Mouse (Mus musculus) left cerebral cortex, adult 2 months (tissue): ENCODE results near the gene Rtl1. TPM values are rescaled to one million over a fixed set of nuclear protein-coding genes. Genes with fewer than 3 reads are reported as not detected.
A peak's percentile ranks its signal among the peaks of the same experiment; 100 is the strongest.

Experiments used
- DNase-seq, 2 experiments: peaks; one replicate each; pipeline ENCODE4 v3.0.0; 2021 to 2022; ENCODE audit warnings: low spot score in 2 of 2, mixed read lengths in 1 of 2; ENCODE audit errors: extremely low spot score in 1 of 2
- H3K27ac ChIP-seq: fragments of 200-600 bp; 2 replicates; pipeline ENCODE4 v1.8.1; 2022
- H3K4me3 ChIP-seq: fragments of 200-600 bp; 2 replicates; pipeline ENCODE4 v1.8.1; 2022
- CTCF ChIP-seq: fragments of 200-600 bp; IDR thresholded peaks from 2 replicates; pipeline ENCODE4 v1.8.1; 2022; ENCODE audit warnings: antibody characterized with exemption, mild to moderate bottlenecking, moderate library complexity
- intact Hi-C: fragments of 180-260 bp; cut with DNase I; formaldehyde crosslinking; loops from one replicate; pipeline ENCODE4 v1.15.1; 2025
- total RNA-seq, 2 experiments: library from RNA; stranded (reverse); gene quantifications; 2 replicates each; pipeline ENCODE4 v1.2.3; 2021

Rtl1 gene
- total RNA-seq, 2 experiments from 2014 or later: 0.16 to 0.40 TPM

GRCm38 (mm10) chr12:109560111-109560695 lies 39.9 kb downstream of the Rtl1 start:
- no peak for DNase-seq
- intact Hi-C loops: no loop called here
- no peak overlapping the region for H3K4me3 ChIP-seq
- no peak overlapping the region for H3K27ac ChIP-seq
- TF ChIP-seq CTCF: no peak

GRCm38 (mm10) chr12:109558891-109559487 lies 41.1 kb downstream of the Rtl1 start:
- H3K27ac ChIP-seq: no peak overlapping the region
- DNase-seq: no peak
- TF ChIP-seq CTCF: no peak
- H3K4me3 ChIP-seq: no peak overlapping the region
- intact Hi-C loops: no loop called here

GRCm38 (mm10) chr12:109558226-109558824 lies 41.8 kb downstream of the Rtl1 start:
- Histone ChIP-seq H3K4me3 (no peak overlapping the region), H3K27ac (no peak overlapping the region)
- intact Hi-C loops: no loop called here
- no peak for DNase-seq
- no peak for TF ChIP-seq CTCF

- no peak for TF ChIP-seq CTCF
- no peak overlapping the region for H3K4me3 ChIP-seq
- no peak overlapping the region; the same call in 1 of the 2 replicates for H3K27ac ChIP-seq
- no peak for DNase-seq
- intact Hi-C loops: no loop called here
Observed at GRCm38 (mm10) chr12:109555837-109556409, 44.2 kb downstream of the Rtl1 start.

GRCm38 (mm10) chr12:109553568-109553967 lies 46.6 kb downstream of the Rtl1 start:
- TF ChIP-seq CTCF: no peak
- DNase-seq: no peak
- no peak overlapping the region for H3K27ac ChIP-seq
- intact Hi-C loops: no loop called here
- no peak overlapping the region for H3K4me3 ChIP-seq

GRCm38 (mm10) chr12:109552754-109553525 lies 47.2 kb downstream of the Rtl1 start:
- intact Hi-C loops: no loop called here
- H3K27ac ChIP-seq: no peak overlapping the region
- no peak overlapping the region for H3K4me3 ChIP-seq
- DNase-seq: no peak
- no peak for TF ChIP-seq CTCF

GRCm38 (mm10) chr12:109551771-109552170 lies 48.4 kb downstream of the Rtl1 start:
- Histone ChIP-seq H3K27ac (no peak overlapping the region), H3K4me3 (no peak overlapping the region)
- no peak for TF ChIP-seq CTCF
- intact Hi-C loops: no loop called here
- DNase-seq: no peak

GRCm38 (mm10) chr12:109547085-109547484 lies 53.0 kb downstream of the Rtl1 start:
- Histone ChIP-seq H3K4me3 (no peak overlapping the region), H3K27ac (no peak overlapping the region)
- DNase-seq: no peak
- intact Hi-C loops: loop anchor here (10.0 kb wide), 1 partner anchor 482 kb away; the partner anchor contains the start of gene Begain
- no peak for TF ChIP-seq CTCF

- no peak for DNase-seq
- intact Hi-C loops: loop anchor here (10.0 kb wide), 1 partner anchor 481 kb away; the partner anchor contains the start of gene Begain
Observed at GRCm38 (mm10) chr12:109545875-109546732, 54.0 kb downstream of the Rtl1 start.

GRCm38 (mm10) chr12:109543281-109543923 lies 56.7 kb downstream of the Rtl1 start:
- DNase-seq: no peak
- intact Hi-C loops: loop anchor here (10.0 kb wide), 1 partner anchor 479 kb away; the partner anchor contains the start of gene Begain
- H3K27ac ChIP-seq: no peak overlapping the region
- no peak for TF ChIP-seq CTCF
- H3K4me3 ChIP-seq: peak overlapping the region; percentile 33; the same call in 1 of the 2 replicates

More at GRCm38 (mm10) chr12:109545875-109546732, 54.0 kb downstream of the Rtl1 start:
- Histone ChIP-seq H3K27ac (no peak overlapping the region), H3K4me3 (no peak overlapping the region)
- TF ChIP-seq CTCF: no peak
